Mouse (Mus musculus) lung, embryonic 14.5 days (tissue): ENCODE data around the gene Vmn1r47. TPM values are rescaled to one million over a fixed set of nuclear protein-coding genes. Genes with fewer than 3 reads are reported as not detected.
"Not testable (repeated sequence)": the region's sequence is repeated elsewhere in the genome, so short reads cannot be mapped to it uniquely, and the experiment has no call there.

Source experiments
- ATAC-seq: fragments of 200-750 bp; cut with Nextera tagmentation; 2 replicates; pipeline ENCODE4 v1.8.0; 2017; ENCODE audit warnings: mild to moderate bottlenecking, moderate TSS enrichment, moderate library complexity; ENCODE audit not compliant: insufficient read depth
- DNase-seq: peaks from one replicate; pipeline ENCODE4 v3.0.0-alpha.2; 2015
- H3K27ac ChIP-seq: fragments of 300-500 bp; sonication (generic); 2 replicates; pipeline ENCODE4 v1.5.1; 2014; ENCODE audit warnings: low read depth, mild to moderate bottlenecking, moderate library complexity
- H3K27me3 ChIP-seq: fragments of 300-500 bp; sonication (generic); 2 replicates; pipeline ENCODE4 v1.6.1; 2014; ENCODE audit warnings: low read length, control low read depth; ENCODE audit not compliant: insufficient read depth
- H3K36me3 ChIP-seq: fragments of 300-500 bp; sonication (generic); 2 replicates; pipeline ENCODE4 v1.6.1; 2014; ENCODE audit warnings: control low read depth; ENCODE audit not compliant: insufficient read depth
- H3K4me1 ChIP-seq: fragments of 300-500 bp; sonication (generic); 2 replicates; pipeline ENCODE4 v1.6.1; 2014; ENCODE audit warnings: antibody characterized with exemption, control low read depth; ENCODE audit not compliant: insufficient read depth
- H3K4me2 ChIP-seq: fragments of 300-500 bp; sonication (generic); 2 replicates; pipeline ENCODE4 v1.6.1; 2014; ENCODE audit warnings: mild to moderate bottlenecking
- H3K4me3 ChIP-seq: fragments of 300-500 bp; sonication (generic); 2 replicates; pipeline ENCODE4 v1.5.1; 2014; ENCODE audit warnings: low read depth, low read length
- H3K9ac ChIP-seq: fragments of 300-500 bp; sonication (generic); 2 replicates; pipeline ENCODE4 v1.6.1; 2014
- H3K9me3 ChIP-seq: fragments of 300-500 bp; sonication (generic); 2 replicates; pipeline ENCODE4 v1.6.1; 2016; ENCODE audit warnings: low read depth, low read length, control low read depth
- CTCF ChIP-seq: IDR thresholded peaks from 2 replicates; pipeline ENCODE4 v1.5.1; 2016; ENCODE audit warnings: antibody characterized with exemption, low read depth
- WGBS: fragments of 180-500 bp; shearing (Covaris S2); extraction: QIAGEN DNeasy Blood & Tissue Kit; methylation state at CpG from one replicate; pipeline ENCODE4 v1.1.7; 2014; 5-methylcytosine and 5-hydroxymethylcytosine counted together
- polyA plus RNA-seq: library from polyadenylated mRNA; unstranded; fragments of >200 nt; fragmentation: Nextera tagmentation; extraction: Ambion mirVana; gene quantifications from 2 replicates; pipeline ENCODE4 v1.2.1, GENCODE M21; 2014

The Vmn1r47 gene
- not detected in 2 replicates for polyA plus RNA-seq

GRCm38 (mm10) chr6:90015847-90016246 is at the start of gene Vmn1r47:
Gene Vmn1r47, plus strand, starts transcription at chr6:90016147.
- DNase-seq, H3K4me1 ChIP-seq, H3K9ac ChIP-seq, H3K4me3 ChIP-seq, H3K36me3 ChIP-seq, H3K27ac ChIP-seq, H3K9me3 ChIP-seq, H3K27me3 ChIP-seq, H3K4me2 ChIP-seq, ATAC-seq: not testable (repeated sequence)
- WGBS = 85% methylated on average over 1 of the region's 1 CpGs

- DNase-seq (no peak), ATAC-seq (no peak)
- Histone ChIP-seq H3K4me1 (no peaks in the 10 kb centered on the region), H3K4me3 (no peak overlapping the region), H3K9me3 (no peaks in the 10 kb centered on the region), H3K36me3 (no peaks in the 10 kb centered on the region), H3K27me3 (no peaks in the 10 kb centered on the region), H3K4me2 (no peak overlapping the region), H3K27ac (no peak overlapping the region), H3K9ac (no peak overlapping the region)
- TF ChIP-seq CTCF = no peak
Observed at GRCm38 (mm10) chr6:89966341-89966740, 49.6 kb upstream of the Vmn1r47 start.

GRCm38 (mm10) chr6:89969013-89969412 is 46.9 kb upstream of the Vmn1r47 start, which contains the start of gene Vmn1r46:
Gene Vmn1r46, plus strand, starts transcription at chr6:89969313.
- no peak within 1 kb of the TSS for H3K27ac ChIP-seq
- H3K27me3 ChIP-seq = no peaks in the 10 kb centered on the region
- H3K36me3 ChIP-seq = no peaks in the 10 kb centered on the region
- H3K4me1 ChIP-seq = no peaks in the 10 kb centered on the region
- no peak for DNase-seq
- no peak for TF ChIP-seq CTCF
- ATAC-seq = no peak
- WGBS = 53% methylated on average over 2 of the region's 2 CpGs
- no peaks in the 10 kb centered on the region for H3K9me3 ChIP-seq
- H3K4me2 ChIP-seq = no peak within 1 kb of the TSS
- H3K9ac ChIP-seq = no peak within 1 kb of the TSS
- no peak within 1 kb of the TSS for H3K4me3 ChIP-seq

GRCm38 (mm10) chr6:89985989-89986388 is 30.0 kb upstream of the Vmn1r47 start:
- no peak for TF ChIP-seq CTCF

GRCm38 (mm10) chr6:90036741-90037140 is 20.8 kb downstream of the Vmn1r47 start, which contains the start of gene Vmn1r48:
Gene Vmn1r48, minus strand, starts transcription at chr6:90036841.
- not testable (repeated sequence) for H3K4me3 ChIP-seq, H3K36me3 ChIP-seq, H3K4me2 ChIP-seq, ATAC-seq, DNase-seq, H3K9me3 ChIP-seq, H3K4me1 ChIP-seq, H3K27me3 ChIP-seq, H3K27ac ChIP-seq, H3K9ac ChIP-seq
- no CpG with 5 or more reads among the region's 2 CpGs for WGBS

More at GRCm38 (mm10) chr6:89985989-89986388, 30.0 kb upstream of the Vmn1r47 start:
- Histone ChIP-seq H3K4me2 (no peak overlapping the region), H3K9ac (no peak overlapping the region), H3K4me1 (no peaks in the 10 kb centered on the region), H3K27ac (no peak overlapping the region), H3K4me3 (no peak overlapping the region), H3K9me3 (no peaks in the 10 kb centered on the region), H3K36me3 (no peaks in the 10 kb centered on the region), H3K27me3 (no peaks in the 10 kb centered on the region)
- 32% methylated on average over 1 of the region's 1 CpGs for WGBS
- ATAC-seq (no peak), DNase-seq (no peak)

Other genes with a start within 250 kb of the Vmn1r47 start
- gene Vmn1r42, start 139.7 kb upstream of the Vmn1r47 start, polyA plus RNA-seq = not detected in 2 replicates
- gene Vmn1r43, start 139.7 kb upstream of the Vmn1r47 start, polyA plus RNA-seq = not detected in 2 replicates
- gene Vmn1r44, start 132.5 kb upstream of the Vmn1r47 start, polyA plus RNA-seq = not detected in 2 replicates
- not detected in 2 replicates for gene Vmn1r45, start 75.5 kb upstream of the Vmn1r47 start, polyA plus RNA-seq
- not detected in 2 replicates for gene Vmn1r46, start 46.8 kb upstream of the Vmn1r47 start, polyA plus RNA-seq
- not detected in 2 replicates for gene Vmn1r48, start 20.7 kb downstream of the Vmn1r47 start, polyA plus RNA-seq
- not detected in 2 replicates for gene Vmn1r49, start 62.4 kb downstream of the Vmn1r47 start, polyA plus RNA-seq
- not detected in 2 replicates for gene Vmn1r50, start 85.3 kb downstream of the Vmn1r47 start, polyA plus RNA-seq
- not detected in 2 replicates for gene Vmn1r51, start 106.4 kb downstream of the Vmn1r47 start, polyA plus RNA-seq
- gene Vmn1r52, start 158.7 kb downstream of the Vmn1r47 start, polyA plus RNA-seq = not detected in 2 replicates
- gene V1ra8, start 186.6 kb downstream of the Vmn1r47 start, polyA plus RNA-seq = not detected in 2 replicates
- gene Vmn1r53, start 208.3 kb downstream of the Vmn1r47 start, polyA plus RNA-seq = 0.16 TPM in 1 of 2 replicates, not detected in the other
- not detected in 2 replicates for gene Vmn1r54, start 230.2 kb downstream of the Vmn1r47 start, polyA plus RNA-seq